Mouse (Mus musculus) gastrocnemius, adult 18-20 months (tissue): ENCODE data around the gene Mob3b. TPM values are rescaled to one million over a fixed set of nuclear protein-coding genes. Genes with fewer than 3 reads are reported as not detected.
"Not testable (repeated sequence)": the region's sequence is repeated elsewhere in the genome, so short reads cannot be mapped to it uniquely, and the experiment has no call there.

Source experiments
- DNase-seq: peaks from one replicate; pipeline ENCODE4 v3.0.0; 2021; ENCODE audit warnings: low spot score
- total RNA-seq, 2 experiments: library from RNA; stranded (reverse); gene quantifications; 2 replicates each; pipeline ENCODE4 v1.2.3; 2021

Gene Mob3b
- total RNA-seq, 2 experiments from 2014 or later = 0.55 to 1.1 TPM

- DNase-seq = no peak
Observed at GRCm38 (mm10) chr4:34905396-34905795, 251.9 kb downstream of the Mob3b start.

GRCm38 (mm10) chr4:34901582-34901981 is 255.7 kb downstream of the Mob3b start:
- DNase-seq = not testable (repeated sequence)

- no peak for DNase-seq
Observed at GRCm38 (mm10) chr4:34901166-34901565, 256.1 kb downstream of the Mob3b start.

GRCm38 (mm10) chr4:34900155-34900554 is 257.1 kb downstream of the Mob3b start:
- DNase-seq = no peak

GRCm38 (mm10) chr4:34899322-34899721 is 258.0 kb downstream of the Mob3b start:
- DNase-seq = no peak

Other genes starting within 250 kb of the Mob3b start
- gene Ifnk, start 5.4 kb downstream of the Mob3b start, total RNA-seq = not detected
- gene C9orf72, start 68.7 kb upstream of the Mob3b start, total RNA-seq = 10 to 100 TPM; 12.5 TPM